Mouse (Mus musculus) testis, postnatal 10 days (tissue): ENCODE results near the gene Olfr714.
"Not testable (repeated sequence)": the region's sequence is repeated elsewhere in the genome, so short reads cannot be mapped to it uniquely, and the experiment has no call there.

Experiments used
- DNase-seq: peaks from one replicate; pipeline ENCODE4 v3.0.0; 2021; ENCODE audit warnings: low spot score

The Olfr714 gene

DNA sequence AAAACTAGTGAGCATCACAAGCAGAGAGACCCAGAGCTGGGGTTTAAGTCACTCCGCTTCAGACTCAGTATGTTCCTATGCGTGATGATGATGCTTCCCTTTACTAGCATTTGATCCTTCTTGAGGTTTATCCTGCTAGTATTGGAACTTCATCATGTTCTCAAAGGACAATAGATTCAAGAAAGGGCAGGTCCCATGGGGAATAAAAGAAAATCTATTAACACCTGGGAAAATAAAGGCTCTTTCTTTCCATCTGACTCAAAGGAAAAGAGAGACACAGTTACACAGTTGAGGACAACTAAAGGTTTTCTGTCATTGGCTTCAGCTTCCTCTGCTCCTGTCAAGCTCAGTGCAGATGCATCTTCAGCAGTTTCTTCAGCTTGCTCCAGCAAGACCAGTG, at the start of gene Olfr714:
Gene Olfr714, plus strand, starts transcription at position 301 of the 400 bp plus-strand sequence.
- no peak for DNase-seq

DNA sequence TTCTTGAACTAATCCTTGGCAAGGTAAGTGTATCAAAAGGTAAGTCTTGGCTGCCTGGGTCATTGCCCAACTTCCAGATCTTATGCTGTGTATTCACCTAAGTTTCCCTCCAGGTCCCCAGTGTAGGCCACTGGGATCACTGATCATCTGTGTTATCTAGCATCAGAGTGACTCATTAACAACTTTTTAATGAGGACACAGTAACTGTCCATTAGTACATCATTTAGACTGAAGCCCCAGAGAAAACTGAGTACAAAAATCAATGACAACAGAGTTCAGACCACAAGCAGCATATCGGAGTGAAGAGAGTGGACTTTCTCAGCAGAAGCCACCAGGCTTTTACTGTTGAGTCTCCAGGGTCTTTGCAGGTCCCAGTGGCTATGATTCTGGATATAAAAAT, 39.9 kb upstream of the Olfr714 start, which contains the start of gene Olfr713:
Gene Olfr713, plus strand, starts transcription at position 301 of the 400 bp plus-strand sequence.
- no peak for DNase-seq

DNA sequence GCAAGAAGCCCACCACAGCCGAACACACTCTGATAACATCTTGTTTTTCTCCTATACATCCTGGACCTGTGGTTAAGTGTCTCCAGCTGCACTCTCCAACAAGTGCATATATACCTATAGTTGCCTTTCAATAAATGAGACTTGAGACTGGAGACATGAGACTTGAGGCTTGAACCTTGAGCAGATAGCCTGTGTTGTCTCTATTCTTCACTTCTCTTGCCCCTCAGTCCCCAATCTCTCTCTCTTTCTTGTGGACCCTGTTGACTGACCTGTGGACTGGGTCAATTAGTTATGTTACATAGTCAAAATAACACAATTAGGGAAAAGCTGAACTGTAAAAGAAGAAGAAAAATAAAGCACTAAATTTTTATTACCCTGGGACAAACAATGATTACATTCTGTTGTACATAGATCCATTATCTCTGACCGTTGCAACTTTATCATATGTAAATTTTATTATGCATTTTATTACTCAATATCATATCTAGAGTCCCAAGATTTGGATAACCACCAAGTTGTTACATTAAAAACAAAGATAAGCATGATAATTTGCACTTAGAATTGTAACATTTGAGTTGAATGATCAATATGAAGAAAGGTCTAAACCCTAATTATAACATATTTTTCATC, 30.7 kb upstream of the Olfr714 start:
- DNase-seq: no peak

DNA sequence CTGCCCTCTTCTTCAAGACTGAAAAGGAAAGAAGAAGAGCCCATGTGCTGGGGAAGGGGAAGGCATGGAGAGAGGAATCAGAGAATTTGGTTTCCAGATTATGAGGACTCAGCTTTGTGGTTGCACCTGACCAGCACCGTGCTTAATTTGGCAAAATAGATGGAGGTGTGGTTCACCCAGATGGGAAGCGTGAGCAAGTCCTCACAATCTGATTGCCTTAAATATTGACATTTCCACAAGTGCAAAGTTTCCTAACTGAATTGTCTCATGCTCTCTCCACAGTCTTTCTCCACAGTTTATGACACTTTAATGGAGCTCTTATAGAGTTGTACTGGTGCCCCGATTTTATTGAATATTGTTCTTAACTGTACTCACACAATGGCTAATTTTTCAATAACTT, 27.6 kb upstream of the Olfr714 start:
- no peak for DNase-seq

DNA sequence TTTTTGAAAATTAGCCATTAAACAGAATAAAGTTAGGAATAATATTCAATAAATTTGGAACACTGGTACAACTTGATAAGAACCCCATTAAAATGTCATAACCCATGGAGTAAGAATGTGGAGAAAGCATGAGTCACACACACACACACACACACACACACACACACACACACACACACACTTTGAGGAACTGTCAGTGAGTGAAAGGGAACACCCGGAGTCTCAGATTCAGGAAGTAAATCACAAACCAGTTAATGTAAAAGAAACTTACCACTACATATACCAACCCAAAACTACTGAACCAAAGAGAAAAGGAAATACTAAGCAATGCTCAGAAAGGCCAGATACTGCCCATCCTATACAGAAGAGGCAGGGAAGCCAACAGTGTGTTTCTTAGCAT, 26.4 kb upstream of the Olfr714 start:
- no peak for DNase-seq

DNA sequence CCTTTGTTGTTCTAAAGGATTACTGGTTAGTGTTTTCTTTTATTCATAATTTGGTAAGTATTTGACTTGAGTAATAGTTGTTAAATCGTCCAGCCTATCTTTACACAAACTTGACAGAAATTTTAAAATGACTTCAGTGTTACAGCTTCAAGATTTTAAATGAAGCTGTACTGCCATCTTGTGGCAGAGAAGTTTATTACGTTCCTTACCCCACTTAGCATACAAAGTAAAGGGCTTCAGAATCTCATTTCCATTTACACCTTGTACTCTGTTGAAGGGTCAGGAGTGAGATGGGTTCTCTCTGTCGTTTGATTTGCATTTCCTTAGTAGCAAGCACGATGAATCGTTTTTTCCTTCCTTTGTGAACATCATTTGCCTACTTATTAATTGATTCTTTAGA, 24.9 kb upstream of the Olfr714 start:
- peak; percentile 47 for DNase-seq

DNA sequence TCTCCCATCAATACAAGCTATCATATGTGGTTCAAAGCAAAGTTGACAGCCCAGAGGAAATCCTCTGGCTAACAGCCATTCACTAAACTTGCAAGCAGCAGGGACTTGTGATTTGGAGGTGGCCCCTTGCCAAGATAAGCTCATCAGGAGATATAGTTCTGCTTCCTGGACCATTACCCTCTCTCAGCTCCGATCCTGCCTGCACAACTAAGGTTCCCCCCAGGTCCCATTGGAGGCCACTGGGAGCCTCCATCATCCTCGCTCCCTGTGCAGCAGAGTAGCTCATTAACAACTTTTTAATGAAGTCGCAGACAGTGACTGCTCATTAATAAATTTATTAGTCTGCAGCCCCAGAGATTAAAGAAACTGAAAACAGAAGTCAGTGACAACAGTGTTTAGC, 23.2 kb upstream of the Olfr714 start:
- no peak for DNase-seq

DNA sequence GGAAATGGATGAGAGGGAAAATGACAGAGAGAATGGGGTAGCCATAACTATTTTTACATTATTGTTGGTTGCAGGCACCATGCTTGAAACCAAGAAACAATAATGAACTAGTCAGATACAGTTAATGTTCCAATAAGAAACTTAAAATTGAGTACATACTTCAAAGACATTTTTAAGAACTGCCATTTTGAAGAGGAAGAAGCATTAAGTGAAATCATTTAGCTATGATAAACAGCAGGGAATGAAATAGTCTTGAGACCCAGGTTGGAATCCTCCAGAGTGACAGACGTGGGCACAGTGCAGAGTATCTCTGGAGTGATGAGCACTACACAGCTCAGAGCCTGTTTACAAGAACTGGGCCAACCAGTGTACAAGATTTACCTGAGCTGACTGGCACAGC, 22.1 kb downstream of the Olfr714 start, which contains the start of gene Olfr17:
Gene Olfr17, plus strand, starts transcription at position 301 of the 400 bp plus-strand sequence.
- DNase-seq: no peak

DNA sequence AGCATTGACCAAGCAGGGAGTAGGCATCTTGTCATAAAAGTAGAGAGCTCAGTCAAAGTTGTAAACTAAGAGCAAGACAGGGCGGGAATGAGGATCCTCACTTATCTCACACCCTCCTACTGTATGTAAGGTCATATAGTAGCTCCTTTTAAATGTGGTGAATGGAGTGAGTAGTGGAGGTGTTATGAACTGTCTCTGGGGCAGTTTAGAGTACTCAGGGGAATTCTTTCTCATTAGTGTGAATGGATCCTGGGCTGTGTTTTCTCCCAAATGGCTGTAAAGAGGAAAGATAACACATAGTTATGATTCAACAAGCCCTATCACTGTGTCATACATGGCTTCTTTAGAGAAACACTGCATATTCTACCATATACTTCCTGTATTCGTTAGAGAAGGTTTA, 39.5 kb downstream of the Olfr714 start, which contains the start of gene Olfr715b:
Gene Olfr715b, minus strand, starts transcription at position 101 of the 400 bp plus-strand sequence.
- not testable (repeated sequence) for DNase-seq
